Mouse (Mus musculus): ENCODE data around the gene Hist1h3d. TPM values are rescaled to one million over a fixed set of nuclear protein-coding genes. Genes with fewer than 3 reads are reported as not detected.
"Not testable (repeated sequence)": the region's sequence is repeated elsewhere in the genome, so short reads cannot be mapped to it uniquely, and the experiment has no call there.

Hist1h3d gene
- total RNA-seq, 1 experiment from 2014 or later: 2.1 TPM

DNA sequence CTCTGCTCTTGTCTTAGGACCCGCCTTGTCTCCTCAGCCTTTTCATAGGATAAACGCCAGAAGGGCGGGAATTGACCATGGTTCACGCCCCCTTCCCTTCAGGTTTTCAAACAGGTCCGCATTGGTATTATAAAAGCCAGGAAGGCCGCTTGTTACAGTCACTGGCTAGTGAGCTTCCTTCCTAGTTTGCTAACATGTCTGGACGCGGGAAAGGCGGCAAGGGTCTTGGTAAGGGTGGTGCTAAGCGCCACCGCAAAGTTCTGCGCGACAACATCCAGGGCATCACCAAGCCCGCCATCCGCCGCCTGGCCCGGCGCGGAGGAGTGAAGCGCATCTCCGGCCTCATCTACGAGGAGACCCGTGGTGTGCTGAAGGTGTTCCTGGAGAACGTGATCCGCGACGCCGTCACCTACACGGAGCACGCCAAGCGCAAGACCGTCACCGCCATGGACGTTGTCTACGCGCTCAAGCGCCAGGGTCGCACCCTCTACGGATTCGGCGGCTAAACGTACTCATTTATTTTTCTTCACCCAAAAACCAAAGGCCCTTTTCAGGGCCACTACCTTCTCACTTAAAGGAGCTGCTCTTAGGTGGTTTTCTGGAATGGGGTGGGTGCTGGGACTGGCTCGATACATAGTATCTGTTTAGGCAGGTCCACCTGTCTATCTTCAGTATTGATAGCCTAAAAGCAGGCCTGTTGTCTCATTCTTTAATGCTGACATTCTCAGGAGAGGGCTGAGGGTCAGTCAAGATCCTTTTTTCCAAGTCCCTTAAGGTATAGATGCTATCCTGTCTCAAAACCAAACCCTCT lies 6.0 kb downstream of the Hist1h3d start, which contains the start of gene Hist1h4d:
Gene Hist1h4d (plus strand): TSS at position 191 of the 811 bp plus-strand sequence.
- peak; percentile 92 for ATAC-seq (replicated peaks; ENCODE audit: insufficient number of reproducible peaks, low FRiP score, low TSS enrichment, poor library complexity, severe bottlenecking)

DNA sequence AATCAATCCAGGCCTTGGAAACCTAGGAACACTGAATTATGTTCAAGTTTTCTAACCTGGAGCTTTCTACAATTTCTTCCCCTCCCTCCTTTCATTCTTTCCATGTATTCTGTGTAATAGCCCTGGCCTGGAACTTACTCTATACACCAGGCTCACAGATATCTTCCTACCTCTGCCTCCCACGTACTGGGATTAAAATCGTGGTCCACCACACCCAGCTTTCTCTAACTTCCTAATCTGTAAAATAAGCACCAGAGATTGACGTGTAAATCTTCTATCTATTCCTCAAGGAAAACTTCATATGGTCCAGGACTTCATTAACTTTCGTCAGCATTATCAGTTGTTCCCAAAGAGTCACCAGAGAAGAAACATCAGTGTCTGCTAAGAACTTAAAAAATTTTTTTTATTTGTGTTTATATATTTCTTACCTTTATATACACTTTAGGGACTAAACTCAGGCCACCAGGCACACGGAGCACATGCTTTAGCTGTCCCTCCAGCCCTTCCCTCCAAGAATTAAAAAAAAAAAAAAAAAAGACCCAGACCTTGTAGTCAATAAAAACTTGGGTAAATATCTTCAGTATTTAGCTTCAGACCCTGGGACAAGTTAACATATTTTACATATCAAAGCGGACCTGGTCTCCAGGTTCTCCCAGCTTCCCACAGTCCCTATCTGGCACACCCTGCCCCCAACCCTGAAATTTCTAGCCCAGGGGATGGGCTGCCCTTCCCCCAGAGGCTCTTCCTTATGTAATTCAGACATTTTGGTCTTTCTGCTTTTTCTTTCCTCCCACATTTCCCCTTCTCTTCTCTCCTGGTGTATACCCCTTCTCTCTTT lies 6.9 kb downstream of the Hist1h3d start:
- ATAC-seq (replicated peaks; ENCODE audit: insufficient number of reproducible peaks, low FRiP score, low TSS enrichment, poor library complexity, severe bottlenecking): no peak

- no peak for ATAC-seq (replicated peaks; ENCODE audit: insufficient number of reproducible peaks, low FRiP score, low TSS enrichment, poor library complexity, severe bottlenecking)
These were observed 8.0 kb downstream of the Hist1h3d start for GRCm38 (mm10) chr13:23583387-23584068.

DNA sequence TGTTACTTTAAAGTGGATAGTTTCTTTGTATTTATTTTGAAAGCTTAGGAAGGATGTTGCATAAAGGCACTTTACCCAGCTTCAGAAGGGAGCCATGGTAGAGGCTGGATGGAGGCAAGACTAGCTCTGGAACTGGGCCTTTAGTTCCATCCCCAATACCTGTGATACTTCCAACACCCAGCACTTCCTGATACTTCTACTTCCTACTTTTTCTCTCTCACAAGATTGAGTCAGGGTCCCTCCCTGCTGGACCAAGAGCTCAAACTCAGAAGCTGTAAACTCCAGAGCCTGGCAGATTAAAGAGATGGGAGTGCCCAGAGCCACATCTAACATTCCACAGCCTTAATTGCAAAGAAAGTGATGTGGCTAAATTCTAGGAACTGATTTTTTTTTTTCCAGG lies 8.8 kb downstream of the Hist1h3d start:
- ATAC-seq (replicated peaks; ENCODE audit: insufficient number of reproducible peaks, low FRiP score, low TSS enrichment, poor library complexity, severe bottlenecking): no peak

DNA sequence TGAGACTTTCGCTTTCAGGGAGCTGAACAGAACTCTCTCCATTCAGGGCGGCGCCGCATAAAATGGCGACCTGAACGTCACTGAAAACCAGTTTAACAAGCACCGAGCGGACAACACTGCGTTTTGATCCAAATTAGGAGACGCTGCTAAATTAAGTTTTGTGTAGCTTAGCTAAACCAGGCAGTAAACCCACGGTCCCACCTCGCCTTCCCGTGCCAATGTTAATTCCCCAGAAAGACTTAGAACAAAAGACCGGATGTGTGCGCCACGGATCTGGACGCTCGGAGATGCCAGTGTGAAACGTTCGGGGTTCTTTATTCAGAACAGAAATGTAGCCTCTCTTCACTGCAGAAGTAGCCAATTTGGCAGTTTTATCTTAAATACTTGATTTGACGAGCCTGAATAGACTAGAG lies 9.5 kb downstream of the Hist1h3d start:
- peak; percentile 64 for ATAC-seq (replicated peaks; ENCODE audit: insufficient number of reproducible peaks, low FRiP score, low TSS enrichment, poor library complexity, severe bottlenecking)

DNA sequence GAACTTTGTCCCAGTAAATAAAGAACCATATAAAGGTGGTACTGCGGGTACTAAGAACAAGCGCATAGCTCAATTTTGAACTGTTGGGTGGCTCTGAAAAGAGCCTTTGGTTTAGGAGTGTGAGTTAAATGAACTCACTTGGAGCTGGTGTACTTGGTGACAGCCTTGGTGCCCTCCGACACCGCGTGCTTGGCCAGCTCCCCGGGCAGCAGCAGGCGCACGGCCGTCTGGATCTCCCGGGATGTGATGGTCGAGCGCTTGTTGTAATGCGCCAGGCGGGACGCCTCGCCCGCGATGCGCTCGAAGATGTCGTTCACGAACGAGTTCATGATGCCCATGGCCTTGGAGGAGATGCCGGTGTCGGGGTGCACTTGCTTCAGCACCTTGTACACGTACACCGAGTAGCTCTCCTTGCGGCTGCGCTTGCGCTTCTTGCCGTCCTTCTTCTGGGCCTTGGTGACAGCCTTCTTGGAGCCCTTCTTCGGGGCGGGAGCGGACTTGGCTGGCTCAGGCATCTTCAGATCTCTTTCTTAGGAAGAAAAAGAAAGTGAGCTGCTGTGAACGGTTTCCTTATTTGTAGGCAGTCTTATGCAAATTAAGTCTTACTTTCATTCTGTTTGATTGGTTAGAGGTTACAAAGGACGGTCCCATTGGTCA lies 10.0 kb downstream of the Hist1h3d start:
- ATAC-seq (replicated peaks; ENCODE audit: insufficient number of reproducible peaks, low FRiP score, low TSS enrichment, poor library complexity, severe bottlenecking): peak; percentile 78

DNA sequence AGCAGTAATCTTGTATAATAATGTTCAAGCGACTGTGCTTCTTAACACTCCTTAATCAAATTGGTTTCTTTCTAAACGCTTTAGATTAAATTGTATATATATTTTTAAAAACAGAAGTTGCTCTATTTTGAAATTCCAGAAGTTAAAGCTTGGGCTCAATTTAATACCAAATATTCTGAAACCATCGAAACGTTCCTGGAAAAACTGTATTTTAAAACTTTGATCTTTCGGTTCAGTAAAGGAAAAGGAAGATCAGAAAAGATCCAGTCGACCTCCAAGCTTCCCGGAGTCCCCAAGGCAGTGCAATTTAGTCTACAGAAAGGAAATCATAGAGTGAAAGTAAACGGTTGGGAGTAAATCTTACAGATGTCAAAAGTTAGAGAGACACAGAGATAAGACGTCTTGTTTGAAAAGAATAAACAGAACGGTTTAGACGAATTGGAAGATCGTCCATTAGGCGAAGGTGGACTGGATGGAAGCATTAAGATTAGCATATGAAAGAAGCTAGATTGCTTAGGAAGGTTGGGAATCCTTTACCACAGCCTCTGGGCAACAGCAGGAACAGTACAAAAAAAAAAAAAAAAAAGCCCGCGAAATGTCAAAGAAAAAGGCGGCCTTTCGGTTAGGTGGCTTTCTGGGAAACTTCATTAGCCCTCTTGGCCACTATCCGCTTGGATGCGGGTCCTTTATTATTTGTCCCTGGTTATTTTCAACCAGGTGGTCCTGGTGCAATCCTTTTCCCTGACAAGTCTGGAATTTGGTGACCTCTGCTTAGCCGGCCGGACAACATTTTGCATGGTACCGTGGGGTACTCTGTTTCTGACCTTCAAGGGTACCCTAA lies 10.8 kb downstream of the Hist1h3d start:
- no peak for ATAC-seq (replicated peaks; ENCODE audit: insufficient number of reproducible peaks, low FRiP score, low TSS enrichment, poor library complexity, severe bottlenecking)

- no peak for ATAC-seq (replicated peaks; ENCODE audit: insufficient number of reproducible peaks, low FRiP score, low TSS enrichment, poor library complexity, severe bottlenecking)
These were observed 11.3 kb downstream of the Hist1h3d start for GRCm38 (mm10) chr13:23586940-23587225.

GRCm38 (mm10) chr13:23591206-23591605 lies 15.6 kb downstream of the Hist1h3d start:
- no peak for ATAC-seq (replicated peaks; ENCODE audit: insufficient number of reproducible peaks, low FRiP score, low TSS enrichment, poor library complexity, severe bottlenecking)

DNA sequence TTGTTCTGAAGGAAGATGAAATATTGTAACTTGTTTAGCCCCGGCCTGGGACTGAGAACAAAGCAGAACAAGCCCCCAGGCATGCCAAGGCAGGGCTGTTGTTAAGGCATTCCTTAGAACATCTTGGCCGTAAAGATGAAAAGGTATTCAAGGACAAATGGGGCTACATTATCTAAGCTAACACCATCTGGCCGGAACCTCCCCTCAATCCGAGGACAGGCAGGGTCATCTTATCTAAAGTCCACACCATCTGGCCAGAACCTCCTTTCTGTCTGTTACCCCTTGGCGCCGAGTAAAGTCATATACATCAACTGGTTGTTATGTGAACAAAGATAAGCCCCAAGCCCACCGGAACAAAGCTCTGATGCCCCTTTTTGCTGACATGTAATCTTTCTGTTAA lies 16.3 kb downstream of the Hist1h3d start:
- ATAC-seq (replicated peaks; ENCODE audit: insufficient number of reproducible peaks, low FRiP score, low TSS enrichment, poor library complexity, severe bottlenecking): not testable (repeated sequence)

DNA sequence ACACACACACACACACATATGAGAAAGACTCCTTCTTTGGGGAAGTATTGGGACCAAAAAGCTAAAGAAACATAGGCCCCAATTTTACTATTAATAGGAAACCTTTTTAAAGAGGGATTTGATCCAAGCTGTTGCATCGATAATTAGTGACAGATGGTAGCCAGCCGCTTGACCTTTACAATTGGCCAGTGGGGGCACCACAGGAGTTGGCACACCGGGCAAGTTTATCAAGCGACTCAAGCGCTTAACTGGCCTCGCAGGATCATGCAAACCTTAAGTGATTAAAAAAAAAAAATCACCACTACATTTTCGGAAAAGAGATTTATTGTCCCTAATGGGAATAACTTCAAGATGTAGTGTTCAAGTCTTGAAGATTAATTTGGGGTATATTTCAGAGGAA lies 17.1 kb downstream of the Hist1h3d start:
- no peak for ATAC-seq (replicated peaks; ENCODE audit: insufficient number of reproducible peaks, low FRiP score, low TSS enrichment, poor library complexity, severe bottlenecking)

DNA sequence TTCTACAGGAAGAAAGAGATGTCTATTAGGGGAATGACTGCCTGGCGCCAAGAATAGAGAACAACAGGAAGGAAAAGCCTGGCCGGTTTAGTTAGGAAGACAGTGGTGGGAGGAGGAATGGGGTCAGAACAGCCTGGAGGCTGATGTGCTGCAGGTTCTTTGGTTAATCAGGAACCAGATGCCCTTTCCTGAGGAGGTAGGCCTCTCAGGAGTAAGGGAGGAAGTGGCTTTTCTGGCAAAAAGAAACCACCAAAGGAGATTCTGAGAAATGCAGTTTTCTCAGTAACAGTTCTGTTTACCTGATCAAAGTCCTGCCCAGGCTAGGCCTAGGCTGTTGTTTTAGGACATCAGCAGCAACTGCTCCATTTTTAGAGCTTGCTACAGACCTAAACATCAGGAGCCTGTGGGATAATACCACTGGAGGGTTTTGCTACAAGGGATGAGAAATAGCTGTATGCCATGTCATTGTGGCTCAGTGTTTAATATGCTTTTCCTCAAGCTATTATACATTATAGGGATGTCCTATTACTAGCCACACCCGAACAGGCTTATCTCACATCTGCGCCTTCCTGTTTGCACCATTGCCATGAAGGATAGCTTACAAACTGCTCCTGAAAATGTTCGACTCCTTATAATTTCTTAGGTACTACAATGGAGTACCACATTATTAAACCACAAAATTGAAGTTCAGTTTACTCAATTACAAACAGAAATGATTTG lies 17.6 kb downstream of the Hist1h3d start:
- no peak for ATAC-seq (replicated peaks; ENCODE audit: insufficient number of reproducible peaks, low FRiP score, low TSS enrichment, poor library complexity, severe bottlenecking)

DNA sequence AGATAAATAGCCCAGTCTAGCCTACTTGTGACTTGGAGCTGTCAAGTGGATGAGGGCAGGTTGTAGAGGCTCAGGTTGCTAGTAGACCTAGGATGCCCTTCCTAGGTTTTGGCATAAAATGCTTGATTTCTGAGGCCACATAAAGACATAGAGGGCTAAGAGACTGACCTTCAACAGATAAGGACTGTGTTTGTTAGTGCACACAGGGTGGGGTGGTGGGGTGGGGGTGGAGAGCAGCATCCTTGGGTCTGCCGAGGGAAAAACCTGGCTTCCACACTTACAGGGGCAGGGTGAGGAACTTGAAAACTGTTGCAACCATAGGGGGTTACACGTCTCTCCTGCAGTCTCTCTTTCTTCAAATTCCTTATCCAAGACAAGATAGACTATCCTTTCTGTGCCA lies 19.6 kb downstream of the Hist1h3d start:
- ATAC-seq (replicated peaks; ENCODE audit: insufficient number of reproducible peaks, low FRiP score, low TSS enrichment, poor library complexity, severe bottlenecking): no peak

GRCm38 (mm10) chr13:23595622-23596372 lies 20.2 kb downstream of the Hist1h3d start:
- ATAC-seq (replicated peaks; ENCODE audit: insufficient number of reproducible peaks, low FRiP score, low TSS enrichment, poor library complexity, severe bottlenecking): no peak

- peak; percentile 68; the same call in 1 of the 2 replicates for ATAC-seq (replicated peaks; ENCODE audit: insufficient number of reproducible peaks, low FRiP score, low TSS enrichment, poor library complexity, severe bottlenecking)
These were observed 22.4 kb downstream of the Hist1h3d start for GRCm38 (mm10) chr13:23597957-23598356.

- ATAC-seq (replicated peaks; ENCODE audit: insufficient number of reproducible peaks, low FRiP score, low TSS enrichment, poor library complexity, severe bottlenecking): no peak
These were observed 27.7 kb downstream of the Hist1h3d start for GRCm38 (mm10) chr13:23603182-23603699.

DNA sequence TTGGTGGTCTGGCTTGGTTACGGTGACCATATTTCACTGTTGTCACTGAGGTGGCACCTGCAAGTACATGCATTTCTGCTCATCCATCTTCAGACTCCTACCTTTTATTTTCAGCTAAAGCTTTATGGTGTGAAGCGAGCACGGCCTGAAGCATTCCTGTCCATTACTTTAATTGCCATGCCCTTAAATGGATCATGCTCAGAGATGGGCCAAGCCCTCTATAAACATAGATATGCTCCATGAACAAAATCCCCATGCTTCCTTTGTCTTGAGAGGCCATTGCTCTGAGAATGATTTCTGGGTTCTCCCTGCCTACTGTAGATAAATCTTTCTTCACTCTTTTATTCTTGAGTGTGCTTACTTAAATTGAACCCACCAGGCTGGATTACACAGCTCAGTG lies 28.9 kb downstream of the Hist1h3d start:
- no peak for ATAC-seq (replicated peaks; ENCODE audit: insufficient number of reproducible peaks, low FRiP score, low TSS enrichment, poor library complexity, severe bottlenecking)

All from monocyte, adult 5-6 weeks (primary cell).